Mouse (Mus musculus) MN1 (cell line): ENCODE measurements around the gene Gstm4.
"Not testable (repeated sequence)": the region's sequence is repeated elsewhere in the genome, so short reads cannot be mapped to it uniquely, and the experiment has no call there.

Source experiments
- DNase-seq: peaks from one replicate; pipeline ENCODE4 v3.0.0-alpha.2; 2016; ENCODE audit warnings: low spot score

Gene Gstm4

DNA sequence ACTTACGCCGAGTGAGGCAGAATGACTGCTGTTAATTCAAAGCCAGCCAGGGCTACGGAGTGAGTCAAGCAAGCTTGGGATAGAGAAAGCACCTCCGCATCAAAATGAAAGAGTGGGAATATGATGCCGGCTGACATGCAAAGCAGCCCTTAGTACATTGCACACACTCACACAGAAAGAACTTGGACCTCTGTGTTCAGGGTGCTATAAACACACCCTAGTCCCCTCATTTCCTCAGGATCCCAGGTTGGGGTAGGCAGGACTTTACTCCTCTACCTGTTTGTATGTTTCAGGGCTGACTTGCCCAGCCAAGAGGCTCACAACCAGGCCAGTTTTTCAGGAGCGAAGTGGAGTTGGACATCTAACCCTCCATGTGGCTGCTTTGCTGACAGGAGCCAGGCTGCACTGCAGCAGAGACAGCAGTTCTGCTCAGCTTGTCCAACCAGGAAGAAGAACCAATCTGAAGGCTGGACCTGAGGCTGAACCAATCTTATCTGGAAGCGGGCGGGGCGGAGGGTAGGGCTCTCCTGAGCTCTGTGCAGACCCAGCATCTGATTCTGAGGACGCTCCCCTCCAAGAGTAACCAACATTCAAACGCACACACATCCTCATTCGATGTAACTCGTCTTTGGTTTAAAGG, 24.7 kb upstream of the Gstm4 start:
- DNase-seq: peak; percentile 58

DNA sequence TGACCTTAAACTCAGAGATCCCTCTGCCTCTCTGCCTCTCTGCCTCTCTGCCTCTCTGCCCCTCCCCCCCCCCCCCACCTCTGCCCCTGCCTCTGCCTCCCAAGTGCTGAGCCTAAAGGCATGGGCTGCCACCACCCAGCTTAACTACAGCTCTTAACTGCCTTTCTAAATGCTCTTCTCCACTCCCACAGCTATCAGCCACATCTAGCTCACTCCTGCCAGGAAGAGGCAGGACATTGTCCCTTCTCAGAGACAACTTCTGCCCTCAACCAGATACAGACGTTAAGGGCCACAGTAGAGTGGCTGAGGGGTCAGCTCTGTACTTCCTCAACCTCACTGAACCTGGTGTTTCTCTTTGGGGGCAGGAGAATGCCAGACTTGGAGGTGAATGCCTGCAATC, 24.1 kb upstream of the Gstm4 start:
- no peak for DNase-seq

DNA sequence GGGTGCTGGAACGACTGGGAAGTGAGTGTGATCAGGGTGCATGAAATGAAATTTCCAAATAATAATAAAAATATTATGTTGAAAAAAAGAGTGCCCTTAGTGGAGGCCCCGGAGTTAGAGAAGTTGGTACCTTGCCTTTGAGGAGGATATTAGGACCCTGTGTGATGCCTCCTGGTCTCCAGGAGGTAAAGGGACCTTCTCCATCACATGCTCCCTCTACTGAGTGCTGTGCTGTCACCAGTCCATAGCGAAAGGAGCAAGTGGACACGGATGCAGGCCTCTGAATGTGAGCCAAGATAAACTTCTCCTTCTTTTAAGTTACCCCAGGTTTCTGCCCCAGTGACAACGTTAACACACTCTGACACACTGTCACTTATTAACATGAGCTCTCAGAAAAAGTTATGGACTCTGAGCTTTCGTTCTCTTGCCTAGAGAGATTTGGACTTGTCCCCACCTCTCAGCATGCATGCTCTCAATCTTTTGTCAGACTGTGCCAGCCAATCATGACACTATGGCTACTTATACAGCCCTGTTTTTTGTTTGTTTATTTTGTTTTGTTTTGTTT, 22.8 kb upstream of the Gstm4 start:
- no peak for DNase-seq

DNA sequence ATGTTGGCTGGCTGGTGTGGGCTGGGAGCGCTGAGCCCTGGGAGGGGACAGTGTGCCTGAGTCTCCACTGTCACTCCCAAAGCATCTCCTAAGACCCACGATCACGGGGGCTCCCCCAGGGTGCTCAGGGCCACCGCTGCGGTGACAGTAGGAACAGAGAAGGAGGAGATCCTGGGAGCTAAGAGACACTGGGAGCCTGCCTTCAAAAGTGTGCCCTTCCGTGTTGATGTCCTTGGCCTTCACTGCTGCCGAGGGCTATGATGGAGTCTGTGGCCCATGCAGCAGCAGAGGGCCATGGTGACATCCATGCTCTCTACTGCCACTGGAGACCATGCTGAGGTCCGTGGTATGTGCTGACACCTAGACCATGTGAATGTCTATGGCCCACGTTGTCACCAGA, 20.9 kb upstream of the Gstm4 start:
- DNase-seq: no peak

DNA sequence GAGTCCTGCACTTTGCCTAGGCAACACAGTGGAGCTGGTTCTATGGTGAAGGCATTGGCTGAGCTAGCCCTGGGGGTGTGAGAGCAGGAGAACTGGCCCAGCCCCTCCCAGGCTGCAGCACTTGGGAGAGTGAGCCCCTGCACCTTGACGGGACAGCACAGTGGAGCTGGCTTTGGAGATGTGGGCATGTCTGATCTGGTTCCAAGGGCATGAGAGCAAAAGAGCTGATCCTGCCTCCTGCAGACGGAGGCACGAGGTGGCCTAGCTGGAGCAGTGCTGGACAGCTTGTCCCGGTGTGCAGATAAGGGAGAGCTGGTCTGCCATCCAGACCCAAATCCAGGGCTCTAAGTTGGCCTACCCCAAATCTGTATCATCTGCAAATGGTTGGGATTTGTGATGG, 20.0 kb upstream of the Gstm4 start:
- DNase-seq: no peak

DNA sequence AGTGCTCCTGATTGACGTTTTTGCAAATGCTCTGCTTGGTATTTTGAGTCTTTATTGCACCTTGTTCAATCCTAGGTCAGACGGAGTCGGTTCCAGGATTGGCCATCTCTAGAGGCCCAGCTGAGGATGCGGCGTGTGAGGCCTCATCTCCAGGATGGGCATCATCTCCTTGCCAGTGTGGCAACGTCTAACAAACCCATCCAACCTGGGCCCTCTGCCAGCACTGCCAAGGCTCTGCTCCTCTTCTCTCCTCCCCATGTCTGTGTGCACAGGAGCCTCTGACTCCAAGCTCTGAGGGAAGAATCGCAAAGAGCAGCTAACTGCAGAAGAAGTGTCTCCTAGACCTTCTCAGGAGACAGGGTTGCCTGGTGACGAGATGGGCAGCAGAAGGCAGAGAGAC, 18.0 kb upstream of the Gstm4 start:
- no peak for DNase-seq

DNA sequence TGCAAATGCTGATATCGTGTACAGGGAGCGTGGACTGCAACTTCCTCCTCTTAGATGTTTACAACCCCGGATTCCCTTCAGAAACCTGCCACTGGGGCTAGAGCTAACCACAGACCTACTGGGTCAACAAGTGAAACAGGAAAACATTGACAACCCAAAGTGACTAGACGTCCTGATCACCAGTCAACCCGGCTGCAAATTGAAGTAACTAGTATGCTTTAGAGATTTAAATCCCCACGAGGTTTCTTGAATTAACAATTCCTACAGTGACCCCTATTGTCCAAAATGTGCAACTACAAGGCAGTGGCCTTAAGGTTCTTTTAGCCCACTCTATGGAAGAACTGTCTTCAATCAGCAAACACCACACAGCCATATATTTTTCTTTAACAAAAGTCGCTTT, 16.7 kb upstream of the Gstm4 start:
- peak; percentile 82 for DNase-seq

DNA sequence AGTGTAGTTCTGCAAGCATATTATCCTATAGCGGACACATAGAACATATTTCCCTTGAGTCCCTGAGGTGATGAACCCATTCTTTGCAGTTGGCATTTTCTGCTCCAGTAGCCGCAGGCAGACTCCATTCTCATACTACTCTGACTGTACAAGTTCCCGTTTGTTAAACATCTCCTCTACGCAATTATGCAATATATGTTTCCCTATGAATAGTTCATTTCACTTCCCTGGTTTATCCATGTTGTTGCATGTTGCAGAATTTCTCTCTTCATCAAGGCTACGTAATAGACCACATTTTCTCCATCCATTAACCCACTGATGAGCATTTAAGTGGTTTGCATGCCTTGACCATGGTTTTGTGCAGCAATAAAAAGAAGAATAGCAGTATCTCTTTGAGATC, 5.8 kb upstream of the Gstm4 start:
- no peak for DNase-seq

DNA sequence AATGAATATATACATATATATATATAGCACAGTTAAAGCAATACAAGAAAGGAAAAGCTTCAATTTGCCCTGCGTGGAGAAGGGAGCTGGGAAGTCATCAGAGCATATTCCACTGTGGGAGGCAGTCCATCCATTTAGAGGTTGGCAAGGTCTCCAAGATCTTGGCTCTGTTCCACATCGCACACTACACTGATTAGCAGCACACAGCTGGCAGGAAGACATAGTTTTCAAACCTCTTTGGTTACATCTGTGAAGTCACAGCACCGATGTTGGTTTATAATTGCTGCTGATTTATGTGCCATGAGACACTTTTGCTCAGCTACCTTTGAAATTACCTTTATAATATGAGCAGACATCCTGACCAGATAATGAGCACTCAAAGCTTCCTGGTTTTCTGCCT, 3.6 kb upstream of the Gstm4 start:
- DNase-seq: peak; percentile 55

DNA sequence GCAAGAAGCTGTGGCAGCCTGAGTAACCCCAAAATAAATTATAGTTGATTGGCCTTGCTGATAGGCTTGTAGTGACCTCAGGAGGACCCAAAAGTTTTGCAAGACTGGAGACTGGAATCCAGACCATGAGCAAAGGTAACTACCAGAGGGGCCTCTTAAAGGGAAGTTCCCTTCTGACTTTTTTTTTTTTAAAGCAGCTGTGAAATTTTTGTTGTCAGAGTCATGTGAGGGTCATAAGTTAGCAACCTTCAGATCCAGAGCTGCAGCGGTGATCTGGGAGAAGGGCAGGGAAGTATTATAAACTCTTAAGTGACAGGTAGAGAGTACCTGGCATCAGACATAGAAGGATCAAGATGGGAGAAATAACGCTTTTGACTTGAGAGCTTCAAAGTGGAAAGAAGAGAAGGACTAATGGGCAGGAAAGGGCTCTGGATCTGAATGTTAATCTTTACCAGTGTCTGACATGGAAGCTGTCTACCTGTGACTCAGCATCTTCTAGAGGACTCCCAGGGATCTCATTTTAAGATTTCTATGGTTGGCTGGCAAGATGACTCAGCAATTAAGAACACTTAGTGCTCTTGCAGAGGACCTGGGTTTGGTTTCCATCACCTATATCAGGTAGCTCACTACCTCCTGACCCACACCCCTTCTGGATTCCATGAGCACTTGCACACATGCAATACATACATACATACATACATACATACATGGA, 2.4 kb upstream of the Gstm4 start:
- DNase-seq: peak; percentile 23

DNA sequence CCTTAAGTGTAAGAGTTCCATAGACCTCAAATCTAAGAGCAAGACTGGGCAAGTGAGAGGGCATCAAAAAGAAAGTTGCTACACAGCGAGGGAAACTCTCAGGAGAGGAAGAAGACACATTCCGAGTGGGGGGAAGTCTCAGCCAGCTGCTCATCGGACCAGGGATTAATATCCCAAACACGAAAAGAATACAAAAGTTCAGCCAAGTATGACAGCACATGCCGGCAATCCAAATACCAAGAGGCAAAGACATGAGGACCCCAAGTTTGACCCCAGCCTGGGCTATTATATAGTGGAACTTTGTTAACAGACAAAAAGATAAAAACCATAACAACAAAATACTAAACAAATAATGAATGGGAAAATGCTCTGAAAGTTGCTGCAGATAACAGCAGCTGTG, 11.5 kb downstream of the Gstm4 start:
- DNase-seq: no peak

DNA sequence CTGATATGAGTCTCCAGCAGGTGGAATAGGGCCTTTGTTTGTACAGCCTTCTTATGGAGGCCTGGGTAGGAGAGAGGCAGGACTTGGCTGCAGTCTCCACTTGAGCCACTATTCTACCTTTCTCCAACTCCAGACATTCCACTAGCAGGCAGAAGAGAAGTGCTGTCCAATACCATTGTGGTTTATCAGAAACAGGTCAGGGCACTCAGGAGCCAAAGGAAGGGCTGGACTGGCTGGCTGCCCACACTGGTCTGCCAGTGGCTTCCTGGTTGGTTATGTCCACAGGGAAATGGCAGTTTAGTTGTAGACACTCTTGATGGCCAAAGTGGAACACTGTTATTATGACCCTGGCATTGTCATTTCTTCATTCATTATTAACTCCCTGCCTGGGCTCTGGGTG, 12.6 kb downstream of the Gstm4 start:
- no peak for DNase-seq

DNA sequence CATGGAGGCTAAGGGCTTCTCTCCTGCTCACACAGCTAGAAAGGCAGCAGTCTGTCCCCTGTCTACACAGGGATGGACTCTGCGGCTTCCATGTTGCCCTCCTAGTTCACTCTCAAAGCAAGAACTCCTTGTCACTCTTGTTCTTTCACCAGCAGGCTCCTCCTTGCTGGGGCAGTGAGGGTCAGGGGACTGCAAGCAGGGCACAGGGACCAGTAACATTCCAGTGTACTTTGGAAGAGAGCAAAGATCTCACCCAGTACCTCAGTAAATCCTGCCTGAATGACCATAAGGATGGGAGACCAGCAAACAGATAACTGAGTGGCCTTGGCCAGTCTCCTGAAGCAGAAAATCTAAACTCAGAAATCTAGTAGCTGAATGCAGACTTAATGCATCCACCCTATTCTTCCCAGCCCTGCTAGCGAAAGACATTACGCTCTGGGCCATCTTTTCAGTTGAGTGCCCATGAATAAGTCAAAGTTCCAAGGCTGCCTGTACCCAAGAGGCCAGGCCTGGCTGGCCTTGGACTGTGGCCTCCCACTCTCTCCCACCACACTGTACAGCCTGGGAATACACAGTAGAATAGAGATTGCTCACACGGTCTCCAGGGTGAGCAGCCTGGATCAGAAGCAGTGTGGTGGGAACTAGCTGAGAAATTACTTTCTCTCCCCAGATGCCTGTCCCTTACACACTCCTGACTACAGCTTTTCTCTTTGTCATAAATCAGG, 15.9 kb downstream of the Gstm4 start:
- DNase-seq: no peak

DNA sequence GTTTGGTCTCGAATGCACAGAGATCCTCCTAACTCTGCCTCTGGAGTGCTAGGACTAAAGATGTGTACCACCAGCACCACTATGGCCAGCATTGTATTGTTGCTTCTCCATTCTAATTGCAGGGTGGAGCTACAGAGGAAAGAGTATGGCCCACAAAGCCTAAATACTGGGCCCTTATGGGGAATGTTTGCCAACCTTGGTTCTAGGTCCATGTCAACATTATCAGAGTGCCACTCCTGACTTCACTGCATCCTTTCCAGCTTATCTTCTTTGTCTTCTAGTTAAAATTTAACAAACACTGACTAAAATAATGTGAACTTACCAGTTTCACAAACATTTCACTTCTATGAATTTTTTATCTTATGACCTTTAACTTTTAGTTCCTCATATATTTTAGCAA, 18.1 kb downstream of the Gstm4 start:
- DNase-seq: no peak

DNA sequence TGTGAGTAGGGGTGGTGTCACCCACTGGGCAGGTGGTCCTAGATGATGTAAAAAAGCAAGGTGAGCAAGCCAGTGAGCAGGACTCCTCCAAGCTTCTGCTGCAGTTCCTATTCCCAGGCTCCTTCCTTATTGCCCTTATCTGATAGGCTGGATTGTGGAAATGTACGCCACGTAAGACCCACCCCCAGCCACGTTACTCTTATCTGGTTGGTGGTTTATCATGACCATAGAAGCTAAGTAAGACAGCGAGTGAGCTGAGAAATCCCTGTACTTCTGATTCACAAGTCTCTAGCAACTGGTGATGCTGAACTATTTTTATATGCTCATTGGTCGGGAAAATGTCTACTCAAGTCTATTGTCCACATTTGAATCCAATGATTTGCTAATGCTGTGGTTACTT, 18.6 kb downstream of the Gstm4 start:
- peak; percentile 20 for DNase-seq

DNA sequence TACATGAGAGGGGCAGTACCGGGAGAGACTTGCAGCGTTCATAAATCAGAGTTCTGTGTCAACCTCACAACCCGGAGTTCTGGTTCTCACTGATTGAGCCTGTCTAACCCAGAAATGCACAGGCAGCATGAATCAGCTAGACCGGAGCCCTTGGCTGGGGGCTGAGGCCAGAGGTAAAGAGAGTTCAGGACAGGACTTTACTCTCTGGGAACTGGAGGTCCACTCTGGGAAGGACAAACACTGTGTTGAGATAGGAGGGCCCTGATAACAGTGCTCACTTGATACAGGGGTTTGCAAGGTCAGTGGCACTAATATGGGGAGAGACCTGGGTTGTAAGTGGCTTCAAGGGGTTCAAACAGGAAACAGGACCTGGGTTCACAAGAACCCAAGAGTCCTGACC, 19.4 kb downstream of the Gstm4 start:
- no peak for DNase-seq

DNA sequence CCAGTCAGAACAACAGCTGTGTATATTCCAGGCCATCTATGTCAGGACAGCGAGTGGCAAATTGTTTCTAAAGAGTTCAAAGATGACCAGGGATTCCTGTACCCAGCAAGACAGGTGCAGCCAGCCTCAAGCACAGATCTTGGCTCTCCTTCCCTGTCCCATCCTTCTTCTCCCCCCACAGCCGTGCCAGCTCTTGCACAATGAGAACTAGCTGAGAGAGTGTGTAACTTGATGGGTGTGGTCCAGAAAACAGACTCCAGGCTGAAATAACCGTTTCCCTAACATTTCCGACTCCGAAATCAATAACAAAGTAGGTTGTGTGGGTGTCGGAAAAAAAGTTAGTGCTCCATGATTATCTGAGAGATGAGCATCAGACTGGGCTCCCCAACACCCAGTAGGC, 22.0 kb downstream of the Gstm4 start:
- DNase-seq: no peak

DNA sequence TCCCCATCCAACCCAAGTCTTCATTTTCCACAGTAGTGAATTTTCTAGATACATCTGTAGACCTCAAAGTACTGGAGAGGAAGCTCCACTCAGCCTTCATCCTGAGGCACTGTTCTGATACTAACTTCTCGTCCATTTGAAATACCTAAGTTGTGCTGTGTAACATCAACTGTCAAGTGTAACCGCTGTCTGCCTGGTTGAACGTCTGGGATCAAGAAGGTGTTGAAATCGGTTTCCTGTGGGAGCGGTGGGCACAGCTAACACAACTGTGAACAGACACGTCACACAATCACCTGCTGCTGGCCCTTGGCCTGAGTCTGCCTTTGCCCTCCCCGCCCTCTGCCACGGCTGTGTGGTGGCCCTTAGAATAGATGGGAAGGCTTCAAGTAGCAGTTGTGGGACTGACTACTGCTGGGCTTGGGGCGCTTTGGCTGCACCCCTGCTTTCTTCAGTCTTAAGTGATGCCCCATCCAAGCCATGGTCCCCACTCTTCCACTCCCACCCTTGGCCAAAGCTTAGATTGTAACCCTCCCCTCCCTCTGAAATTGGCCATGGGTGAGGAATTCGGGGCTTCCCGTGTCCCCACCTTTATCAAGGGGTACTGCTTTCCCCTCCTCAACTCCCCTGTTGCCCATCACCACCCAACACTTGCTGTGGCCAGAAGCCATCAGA, 24.2 kb downstream of the Gstm4 start:
- not testable (repeated sequence) for DNase-seq

DNA sequence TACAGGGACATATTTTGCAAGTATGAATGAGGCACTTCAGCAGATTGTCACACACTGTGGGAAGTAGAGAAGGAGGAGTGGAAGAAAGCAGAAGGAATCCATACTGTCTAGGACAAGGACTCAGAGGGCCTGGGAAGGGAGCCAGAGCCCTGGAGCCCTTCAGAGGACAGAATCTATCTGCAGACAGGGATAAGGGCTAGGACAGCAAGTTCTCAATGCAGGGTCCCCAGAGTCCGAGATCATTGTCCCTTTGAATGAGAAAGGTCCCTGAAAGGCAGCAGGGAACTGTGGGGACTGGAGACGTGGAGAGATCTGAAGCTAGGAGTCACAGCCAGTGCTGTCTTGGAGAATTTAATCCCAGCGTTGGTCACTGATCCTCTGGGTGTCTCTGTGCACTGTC, 25.5 kb downstream of the Gstm4 start:
- DNase-seq: not testable (repeated sequence)

DNA sequence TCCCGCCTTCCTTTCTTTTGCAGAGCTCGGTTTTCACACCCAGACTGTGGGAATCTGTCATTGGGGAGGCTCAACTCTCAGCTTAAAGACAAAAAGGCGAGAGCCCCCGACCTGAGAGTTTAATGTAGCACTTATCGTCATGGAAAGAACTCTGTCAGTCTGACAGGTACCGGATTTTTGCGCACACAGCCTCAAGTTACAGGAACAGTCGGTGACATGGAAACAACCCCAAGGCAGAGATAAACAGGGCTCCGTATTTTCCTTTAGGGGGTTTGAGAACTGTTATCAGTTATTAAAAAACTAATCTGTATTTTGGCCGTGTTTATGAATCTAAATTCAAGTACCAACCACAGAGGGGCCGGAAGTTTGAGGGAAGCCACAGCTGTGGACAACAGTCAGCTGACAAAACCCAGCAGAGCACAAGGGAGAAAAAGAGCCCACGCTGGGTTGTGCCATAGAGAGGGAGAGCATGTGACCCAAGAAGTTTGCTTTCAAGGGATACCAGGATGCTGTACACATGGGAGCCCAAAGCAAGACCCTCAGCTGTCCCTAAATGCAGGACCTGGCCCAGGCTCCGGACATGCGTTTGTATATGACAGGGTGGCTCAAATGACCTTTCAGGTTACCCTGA, 26.4 kb downstream of the Gstm4 start:
- no peak for DNase-seq

DNA sequence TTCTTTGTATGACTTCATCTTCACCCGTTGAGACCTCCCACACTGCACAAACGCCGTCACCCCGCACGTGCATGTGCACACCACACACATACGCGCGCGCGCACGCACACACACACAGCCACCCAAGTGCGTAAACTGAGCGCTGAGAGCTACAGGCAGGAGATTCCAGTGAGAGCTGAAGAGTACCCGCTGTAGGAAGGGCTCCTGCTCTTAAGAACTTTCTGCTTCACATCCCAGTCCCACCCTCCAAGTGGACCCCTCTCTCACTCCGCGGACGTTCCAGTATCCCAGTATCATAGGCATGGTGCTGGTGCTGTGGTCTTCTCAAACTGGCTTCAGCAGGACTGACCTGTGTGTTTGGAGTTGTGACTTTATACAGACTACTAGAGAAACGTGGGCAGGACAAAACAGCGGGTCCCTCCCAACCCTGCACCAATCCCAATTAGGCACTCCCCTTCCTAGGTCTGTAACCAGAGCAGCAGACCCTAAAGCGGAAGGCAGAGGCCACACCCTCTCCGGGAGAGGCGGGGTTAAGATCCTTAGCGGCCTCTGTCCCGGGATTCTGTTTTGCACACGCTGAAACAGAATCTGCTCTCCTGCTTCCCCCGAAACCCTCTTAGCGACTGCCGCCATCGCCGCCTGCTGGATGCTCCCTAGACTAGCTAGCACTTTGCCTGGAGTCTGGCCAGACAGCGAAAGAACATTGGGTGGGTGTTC, 27.1 kb downstream of the Gstm4 start, which contains the start of gene Gstm1:
Gene Gstm1, minus strand, starts transcription at position 501 of the 717 bp plus-strand sequence.
- peak; percentile 93 for DNase-seq
